Mouse (Mus musculus) G1E (cell line): ENCODE results near the gene Cyp2f2. TPM values are rescaled to one million over a fixed set of nuclear protein-coding genes. Genes with fewer than 3 reads are reported as not detected.
A peak's percentile ranks its signal among the peaks of the same experiment; 100 is the strongest.

Experiments
- ATAC-seq: 2 replicates; pipeline ENCODE4 v1.8.0; 2016; ENCODE audit warnings: mild to moderate bottlenecking; ENCODE audit not compliant: insufficient number of reproducible peaks, poor library complexity, low FRiP score, severe bottlenecking; ENCODE audit errors: extremely low read depth
- DNase-seq: peaks from one replicate; pipeline ENCODE4 v3.0.0; 2012; ENCODE audit warnings: low spot score
- H3K27me3 ChIP-seq: 2 replicates; pipeline ENCODE4 v1.6.1; 2012; ENCODE audit warnings: mild to moderate bottlenecking, low read length, inconsistent platforms; ENCODE audit not compliant: insufficient read depth
- H3K36me3 ChIP-seq: replicated peaks from 2 replicates; pipeline ENCODE3; 2012; ENCODE audit warnings: mild to moderate bottlenecking, inconsistent platforms
- H3K4me1 ChIP-seq: 2 replicates; pipeline ENCODE4 v1.6.1; 2012; ENCODE audit warnings: low read depth, low read length, inconsistent platforms, mixed read lengths; ENCODE audit not compliant: insufficient read depth
- H3K4me3 ChIP-seq: 2 replicates; pipeline ENCODE4 v1.5.1; 2012; ENCODE audit warnings: low read depth, mild to moderate bottlenecking, inconsistent platforms, low read length, moderate library complexity, mixed read lengths
- H3K9me3 ChIP-seq: replicated peaks from 2 replicates; pipeline ENCODE4 v1.6.1; 2012; ENCODE audit warnings: inconsistent platforms
- CTCF ChIP-seq: IDR thresholded peaks from 2 replicates; pipeline ENCODE4 v1.5.1; 2012; ENCODE audit warnings: low read depth, low read length, inconsistent platforms, mixed read lengths
- GATA1 ChIP-seq: IDR thresholded peaks from 2 replicates; pipeline ENCODE4 v1.6.1; 2012; ENCODE audit warnings: borderline replicate concordance, low read length, inconsistent platforms, mixed read lengths
- GATA2 ChIP-seq: IDR thresholded peaks from 2 replicates; pipeline ENCODE4 v1.6.1; 2012; ENCODE audit warnings: low read depth, low read length, inconsistent platforms, borderline replicate concordance
- POLR2AphosphoS5 ChIP-seq: IDR thresholded peaks from 2 replicates; pipeline ENCODE4 v1.6.1; 2012; ENCODE audit warnings: low read depth, low read length, inconsistent platforms; ENCODE audit not compliant: insufficient replicate concordance
- TAL1 ChIP-seq: conservative IDR thresholded peaks from 2 replicates; pipeline ENCODE4 v1.6.1; 2012; ENCODE audit warnings: low read depth, low read length, inconsistent platforms, mixed read lengths
- polyA plus RNA-seq: library from polyadenylated mRNA; stranded (reverse); fragments of >175 nt; gene quantifications from 2 replicates; pipeline ENCODE4 v1.2.3, GENCODE M21; 2012
- total RNA-seq, 2 experiments: library from RNA; stranded (forward) in 1 of 2; stranded (reverse) in 1 of 2; fragments of 200-1000 nt in 1 of 2; fragments of >200 nt in 1 of 2; fragmentation: Nextera tagmentation in 1 of 2; gene quantifications; 2 replicates each; pipeline ENCODE4 v1.2.3; 2014 to 2017

Gene Cyp2f2
- total and polyA plus RNA-seq, 3 experiments, result not detected

DNA sequence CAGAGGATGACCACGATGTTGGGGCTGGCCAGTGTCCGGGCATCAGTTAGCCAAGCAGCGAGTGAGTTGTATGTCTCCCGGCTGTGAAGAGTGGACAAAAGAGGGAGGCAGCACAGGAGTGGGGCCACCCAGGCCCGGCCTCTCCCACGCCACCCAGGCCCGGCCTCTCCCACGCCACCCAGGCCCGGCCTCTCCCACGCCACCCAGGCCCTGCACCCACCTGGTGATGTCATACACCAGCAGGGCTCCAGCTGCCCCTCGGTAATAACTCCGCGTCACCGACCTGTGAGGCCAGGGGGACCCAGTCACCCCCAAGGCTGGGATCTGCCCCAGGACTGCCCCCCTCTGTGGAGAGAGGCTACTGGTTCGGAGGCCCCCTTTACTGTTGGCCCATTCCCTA, 54.8 kb downstream of the Cyp2f2 start:
- DNase-seq (no peak), ATAC-seq (no peak)
- Histone ChIP-seq H3K4me1 (peaks cover 36% of the 10 kb centered on the region), H3K36me3 (peaks cover 62% of the 10 kb centered on the region), H3K9me3 (no peaks in the 10 kb centered on the region), H3K27me3 (no peaks in the 10 kb centered on the region), H3K4me3 (no peak overlapping the region)
- TF ChIP-seq TAL1 (no peak), POLR2AphosphoS5 (no peak), GATA2 (no peak), GATA1 (no peak), CTCF (no peak)

- peaks cover 59% of the 10 kb centered on the region for H3K36me3 ChIP-seq
- no peaks in the 10 kb centered on the region for H3K27me3 ChIP-seq
- ATAC-seq (no peak), DNase-seq (no peak)
- TF ChIP-seq TAL1 (no peak), CTCF (no peak), GATA2 (no peak), GATA1 (no peak), POLR2AphosphoS5 (no peak)
- H3K4me1 ChIP-seq, result peaks cover 39% of the 10 kb centered on the region
- no peaks in the 10 kb centered on the region for H3K9me3 ChIP-seq
- H3K4me3 ChIP-seq, result no peak overlapping the region
Observed at GRCm38 (mm10) chr7:27174896-27175295, 55.2 kb downstream of the Cyp2f2 start.

GRCm38 (mm10) chr7:27177942-27178323, 58.2 kb downstream of the Cyp2f2 start:
- peaks cover 43% of the 10 kb centered on the region for H3K4me1 ChIP-seq

GRCm38 (mm10) chr7:27178324-27179216, 58.9 kb downstream of the Cyp2f2 start, which contains the start of gene Rab4b:
Rab4b (minus strand) TSS chr7:27178896.
- Histone ChIP-seq H3K27me3 (no peaks in the 10 kb centered on the region), H3K4me3 (peak within 1 kb of the TSS; percentile 82), H3K36me3 (peaks cover 50% of the 10 kb centered on the region), H3K4me1 (peaks cover 43% of the 10 kb centered on the region), H3K9me3 (no peaks in the 10 kb centered on the region)
- DNase-seq, result peak; percentile 99
- ATAC-seq, result peak; percentile 92
- no peak for TF ChIP-seq POLR2AphosphoS5
- no peak for TF ChIP-seq TAL1
- TF ChIP-seq GATA1, result no peak
- TF ChIP-seq GATA2, result no peak
- TF ChIP-seq CTCF, result no peak

More at GRCm38 (mm10) chr7:27177942-27178323, 58.2 kb downstream of the Cyp2f2 start:
- TF ChIP-seq GATA2, result no peak
- no peak for TF ChIP-seq TAL1
- no peak for TF ChIP-seq GATA1
- no peak for TF ChIP-seq CTCF
- no peak for TF ChIP-seq POLR2AphosphoS5
- Histone ChIP-seq H3K4me3 (peak overlapping the region; percentile 82), H3K9me3 (no peaks in the 10 kb centered on the region), H3K27me3 (no peaks in the 10 kb centered on the region), H3K36me3 (peaks cover 50% of the 10 kb centered on the region)
- DNase-seq (no peak), ATAC-seq (no peak)

GRCm38 (mm10) chr7:27179217-27179918, 59.7 kb downstream of the Cyp2f2 start:
- ATAC-seq (no peak), DNase-seq (no peak)
- H3K4me1 ChIP-seq, result peaks cover 37% of the 10 kb centered on the region
- H3K4me3 ChIP-seq, result peak overlapping the region; percentile 82; the same call in 1 of the 2 replicates
- TF ChIP-seq POLR2AphosphoS5 (no peak), GATA2 (no peak), CTCF (no peak), TAL1 (no peak), GATA1 (no peak)
- H3K36me3 ChIP-seq, result peaks cover 48% of the 10 kb centered on the region
- no peaks in the 10 kb centered on the region for H3K9me3 ChIP-seq
- H3K27me3 ChIP-seq, result no peaks in the 10 kb centered on the region

DNA sequence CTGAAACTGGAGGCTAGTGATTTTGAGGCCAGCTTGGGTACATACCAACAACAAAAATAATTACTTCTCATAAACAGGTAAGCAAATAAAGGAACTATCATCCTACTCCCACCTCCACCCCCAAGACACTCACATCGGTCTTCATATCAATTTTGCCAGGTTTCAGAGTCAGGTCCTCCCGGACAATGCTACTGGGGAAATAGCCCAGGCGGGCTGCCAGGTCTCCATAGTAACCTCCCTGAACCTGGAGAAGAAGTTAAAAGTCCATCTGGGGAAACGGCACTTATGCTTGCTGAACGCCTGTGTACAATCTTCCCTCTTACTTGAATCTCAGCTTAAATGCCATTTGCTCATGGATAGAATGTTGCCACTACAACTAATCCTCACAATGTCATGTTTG, 60.3 kb downstream of the Cyp2f2 start:
- DNase-seq (no peak), ATAC-seq (no peak)
- no peaks in the 10 kb centered on the region for H3K9me3 ChIP-seq
- peaks cover 33% of the 10 kb centered on the region for H3K4me1 ChIP-seq
- no peaks in the 10 kb centered on the region for H3K27me3 ChIP-seq
- H3K4me3 ChIP-seq, result no peak overlapping the region
- H3K36me3 ChIP-seq, result peaks cover 48% of the 10 kb centered on the region
- no peak for TF ChIP-seq POLR2AphosphoS5
